Mouse (Mus musculus) ES-E14 (cell line): ENCODE data around the gene Bzw2. TPM values are rescaled to one million over a fixed set of nuclear protein-coding genes. Genes with fewer than 3 reads are reported as not detected.

Experiments used
- DNase-seq: peaks from one replicate; pipeline ENCODE4 v3.0.0-alpha.2; 2013; ENCODE audit warnings: low read depth, low spot score
- H3K27ac ChIP-seq: 2 replicates; pipeline ENCODE4 v1.5.1; 2012; ENCODE audit warnings: low read depth, mild to moderate bottlenecking, low read length, moderate library complexity, mixed read lengths; ENCODE audit not compliant: poor library complexity, insufficient read depth, severe bottlenecking
- H3K36me3 ChIP-seq: 2 replicates; pipeline ENCODE4 v1.6.1; 2012; ENCODE audit warnings: mild to moderate bottlenecking, low read length, moderate library complexity, mixed read lengths; ENCODE audit not compliant: control insufficient read depth, poor library complexity, insufficient read depth, severe bottlenecking
- H3K4me1 ChIP-seq, 2 experiments: fragments of 150-350 bp in 1 of 2; sonication (generic) in 1 of 2; 2 replicates each; pipeline ENCODE4 v1.6.1; 2012; ENCODE audit warnings: low read length in 2 of 2, mild to moderate bottlenecking in 1 of 2, mixed read lengths in 1 of 2; ENCODE audit not compliant: control insufficient read depth in 2 of 2, insufficient read depth in 2 of 2, poor library complexity in 1 of 2
- H3K4me3 ChIP-seq, 2 experiments: fragments of 150-350 bp in 1 of 2; sonication (generic) in 1 of 2; 2 replicates each; pipeline ENCODE4 v1.5.1; 2012; ENCODE audit warnings: low read length in 2 of 2, low read depth in 1 of 2, mild to moderate bottlenecking in 1 of 2, mixed read lengths in 1 of 2; ENCODE audit not compliant: insufficient read depth in 1 of 2, poor library complexity in 1 of 2, severe bottlenecking in 1 of 2
- H3K9ac ChIP-seq: 2 replicates; pipeline ENCODE4 v1.6.1; 2012; ENCODE audit warnings: low read depth, mild to moderate bottlenecking, low read length, mixed read lengths; ENCODE audit not compliant: poor library complexity, insufficient read depth, severe bottlenecking
- H3K9me3 ChIP-seq: fragments of 150-350 bp; sonication (generic); 2 replicates; pipeline ENCODE4 v1.6.1; 2012; ENCODE audit warnings: low read depth, mild to moderate bottlenecking, low read length; ENCODE audit not compliant: control insufficient read depth, insufficient read depth
- CHD2 ChIP-seq: IDR thresholded peaks from 2 replicates; pipeline ENCODE4 v1.6.1; 2014; ENCODE audit warnings: mild to moderate bottlenecking, low read depth, low read length, inconsistent platforms
- HCFC1 ChIP-seq: IDR thresholded peaks from 2 replicates; pipeline ENCODE4 v1.6.1; 2012; ENCODE audit warnings: low read length, inconsistent platforms, borderline replicate concordance; ENCODE audit not compliant: insufficient read depth
- MAFK ChIP-seq: IDR thresholded peaks from 2 replicates; pipeline ENCODE4 v1.6.1; 2014; ENCODE audit warnings: mild to moderate bottlenecking, low read depth, low read length, inconsistent platforms; ENCODE audit not compliant: insufficient read depth
- ZC3H11A ChIP-seq: IDR thresholded peaks from 2 replicates; pipeline ENCODE4 v1.6.1; 2012; ENCODE audit warnings: low read depth, mild to moderate bottlenecking, inconsistent platforms, low read length, borderline replicate concordance
- ZNF384 ChIP-seq: IDR thresholded peaks from 2 replicates; pipeline ENCODE4 v1.6.1; 2012; ENCODE audit warnings: low read depth, low read length, inconsistent platforms
- in situ Hi-C, 2 experiments: fragments of 600-800 bp; cut with MboI; formaldehyde crosslinking; loops; one replicate each; pipeline ENCODE4 v1.15.1; 2025; ENCODE audit warnings: low sequenced_read_pairs in 2 of 2, inconsistent platforms in 1 of 2; ENCODE audit not compliant: unreplicated experiment in 2 of 2
- total RNA-seq: library from RNA; depleted of rRNA; stranded (reverse); fragments of 300-350 nt; gene quantifications from 2 replicates; pipeline ENCODE4 v1.2.3, GENCODE M21; 2012

Gene Bzw2
- total RNA-seq, 1 experiment, result 176 TPM

- Histone ChIP-seq H3K9ac (no peak overlapping the region), H3K4me1 (no peaks in the 10 kb centered on the region), H3K27ac (no peak overlapping the region), H3K4me3 (no peak overlapping the region), H3K36me3 (peaks cover 12% of the 10 kb centered on the region), H3K9me3 (no peaks in the 10 kb centered on the region)
- DNase-seq, result no peak
- TF ChIP-seq HCFC1 (no peak), CHD2 (no peak), MAFK (no peak), ZC3H11A (no peak), ZNF384 (no peak)
- in situ Hi-C loops, result no loop called here
Observed at GRCm38 (mm10) chr12:36093081-36093670, 64.7 kb downstream of the Bzw2 start.

- Histone ChIP-seq H3K4me3 (no peak overlapping the region), H3K9ac (no peak overlapping the region), H3K4me1 (no peaks in the 10 kb centered on the region), H3K9me3 (no peaks in the 10 kb centered on the region), H3K36me3 (peaks cover 9% of the 10 kb centered on the region), H3K27ac (no peak overlapping the region)
- TF ChIP-seq HCFC1, result no peak
- TF ChIP-seq ZC3H11A, result no peak
- TF ChIP-seq MAFK, result no peak
- no peak for TF ChIP-seq ZNF384
- no peak for TF ChIP-seq CHD2
- no peak for DNase-seq
- in situ Hi-C loops, result no loop called here
Observed at GRCm38 (mm10) chr12:36091964-36092363, 65.9 kb downstream of the Bzw2 start.

- TF ChIP-seq MAFK (no peak), HCFC1 (no peak), CHD2 (no peak), ZC3H11A (no peak), ZNF384 (no peak)
- Histone ChIP-seq H3K4me1 (no peaks in the 10 kb centered on the region), H3K36me3 (peaks cover 9% of the 10 kb centered on the region), H3K27ac (no peak overlapping the region), H3K9ac (no peak overlapping the region), H3K9me3 (no peaks in the 10 kb centered on the region), H3K4me3 (no peak overlapping the region)
- no peak for DNase-seq
- in situ Hi-C loops, result no loop called here
Observed at GRCm38 (mm10) chr12:36089221-36089620, 68.7 kb downstream of the Bzw2 start.

- Histone ChIP-seq H3K27ac (no peak overlapping the region), H3K9ac (no peak overlapping the region), H3K9me3 (no peaks in the 10 kb centered on the region), H3K4me3 (no peak overlapping the region), H3K36me3 (peaks cover 9% of the 10 kb centered on the region), H3K4me1 (no peaks in the 10 kb centered on the region)
- no peak for DNase-seq
- TF ChIP-seq ZNF384, result no peak
- no peak for TF ChIP-seq ZC3H11A
- no peak for TF ChIP-seq MAFK
- no peak for TF ChIP-seq HCFC1
- no peak for TF ChIP-seq CHD2
- in situ Hi-C loops, result no loop called here
Observed at GRCm38 (mm10) chr12:36088804-36089203, 69.1 kb downstream of the Bzw2 start.

GRCm38 (mm10) chr12:36085380-36085779, 72.5 kb downstream of the Bzw2 start:
- no peak for DNase-seq
- TF ChIP-seq ZC3H11A (no peak), HCFC1 (no peak), ZNF384 (no peak), MAFK (no peak), CHD2 (no peak)
- in situ Hi-C loops, result no loop called here

More at GRCm38 (mm10) chr12:36085380-36085779, 72.5 kb downstream of the Bzw2 start:
- H3K9ac ChIP-seq, result no peak overlapping the region
- H3K36me3 ChIP-seq, result no peaks in the 10 kb centered on the region
- no peaks in the 10 kb centered on the region for H3K9me3 ChIP-seq
- no peak overlapping the region for H3K4me3 ChIP-seq
- H3K4me1 ChIP-seq, result no peaks in the 10 kb centered on the region
- no peak overlapping the region for H3K27ac ChIP-seq
